Mouse (Mus musculus): ENCODE results near the gene Mttp.

DNA sequence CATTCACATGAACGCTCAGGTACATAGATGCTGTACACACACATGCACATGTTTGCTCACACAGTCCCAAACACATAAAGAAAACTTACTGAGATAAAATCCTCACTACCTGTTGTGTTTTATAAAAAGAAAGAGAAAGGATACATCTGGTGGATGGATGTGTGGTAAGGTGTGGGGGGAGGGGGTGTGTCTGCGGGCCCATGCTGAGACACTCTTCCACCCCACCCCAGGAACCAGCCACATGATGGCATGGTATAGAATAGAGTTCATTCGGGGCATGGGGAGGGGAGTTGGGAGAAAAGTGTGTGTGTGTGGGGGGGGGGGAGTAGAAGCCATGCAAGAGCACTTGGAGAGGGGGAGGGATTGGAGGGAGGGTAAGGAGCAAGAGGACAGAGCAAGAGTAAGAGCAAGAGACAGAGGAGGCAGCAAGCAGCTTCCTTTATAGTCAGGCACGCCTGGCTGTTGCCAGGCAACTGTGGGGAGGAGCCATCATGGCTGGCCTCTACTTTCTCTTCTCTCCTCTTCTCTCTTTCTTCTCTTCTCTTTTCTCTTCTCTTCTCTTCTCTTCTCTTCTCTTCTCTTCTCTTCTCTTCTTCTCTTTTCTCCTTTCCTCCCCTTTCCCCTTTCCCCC, 17.9 kb upstream of the Mttp start:
- TF ChIP-seq GATA1 (IDR thresholded peaks at IDR 0.05; ENCODE audit: low read depth, low read length) (no peak), POLR2A (IDR thresholded peaks at IDR 0.05; ENCODE audit: control insufficient read depth in 1 of 2, insufficient read depth in 1 of 2, low read depth in 1 of 2, low read length in 2 of 2, poor library complexity in 1 of 2) (no peak), GABPA (IDR thresholded peaks at IDR 0.05; ENCODE audit: low read depth, low read length) (no peak), CTCF (IDR thresholded peaks at IDR 0.05 in 2 of 3, conservative IDR thresholded peaks at IDR 0.05 in 1 of 3; ENCODE audit: control insufficient read depth in 1 of 3, insufficient read depth in 1 of 3, low read depth in 2 of 3, low read length in 3 of 3, poor library complexity in 1 of 3, severe bottlenecking in 1 of 3) (no peak), USF1 (IDR thresholded peaks at IDR 0.05; ENCODE audit: low read depth, low read length) (no peak), E2F4 (IDR thresholded peaks at IDR 0.05; ENCODE audit: borderline replicate concordance, low read depth, low read length) (no peak), SIN3A (IDR thresholded peaks at IDR 0.05; ENCODE audit: low read length) (no peak), RAD21 (IDR thresholded peaks at IDR 0.05; ENCODE audit: low read depth, low read length) (no peak), MXI1 (IDR thresholded peaks at IDR 0.05; ENCODE audit: low read depth, low read length) (no peak), MAFK (IDR thresholded peaks at IDR 0.05; ENCODE audit: borderline replicate concordance, low read depth, low read length) (no peak), CHD2 (IDR thresholded peaks at IDR 0.05; ENCODE audit: low read length) (no peak), MAZ (IDR thresholded peaks at IDR 0.05; ENCODE audit: low read depth, low read length) (no peak)

All from MEL (cell line).